In genomic region chr13:108063374-108064134, GRCm38 (mm10) we compare ENCODE assay signal across 20 mouse cellular contexts. TPM values are rescaled to one million over a fixed set of nuclear protein-coding genes. Genes with fewer than 3 reads are reported as not detected.
DNase-seq lines count a peak whose midpoint lies in the region; ATAC-seq and TF ChIP-seq lines count a peak whose summit lies in the region.
"Had no signal": no experiment of that assay in that cellular context is flagged by ENCODE, and none has a peak within 500 bp of the region (broad histone marks: within the 10 kb centered on the region; RNA-seq: fewer than 3 reads in every experiment).

No protein-coding gene starts in this region.

- WGBS in forebrain, embryonic 10.5 days, result 77% methylated on average over 11 of the region's 11 CpGs
- WGBS in forebrain, embryonic 16.5 days, result 66% methylated on average over 11 of the region's 11 CpGs
- WGBS in midbrain, embryonic 11.5 days, result 60% methylated on average over 11 of the region's 11 CpGs
- WGBS in midbrain, embryonic 16.5 days, result 52% methylated on average over 11 of the region's 11 CpGs
- WGBS in lung, postnatal 0 days, result 50% methylated on average over 11 of the region's 11 CpGs
- 56% methylated on average over 11 of the region's 11 CpGs for WGBS in stomach, postnatal 0 days

- no peak for ATAC-seq in forebrain, embryonic 16.5 days
- ATAC-seq in midbrain, embryonic 11.5 days (ENCODE audit: low FRiP score), result peak; percentile 51
- ATAC-seq in midbrain, embryonic 16.5 days, result no peak
- peak; percentile 84 for ATAC-seq in lung, postnatal 0 days
- ATAC-seq in stomach, postnatal 0 days (ENCODE audit: low FRiP score, low TSS enrichment), result no peak

- peak overlapping the region; percentile 44 for H3K27ac ChIP-seq in forebrain, embryonic 10.5 days
- no peak overlapping the region for H3K27ac ChIP-seq in forebrain, embryonic 16.5 days (ENCODE audit: low read length)
- H3K27ac ChIP-seq in midbrain, embryonic 11.5 days (ENCODE audit: low read depth, low read length), result peak overlapping the region; percentile 40
- no peak overlapping the region for H3K27ac ChIP-seq in midbrain, embryonic 16.5 days (ENCODE audit: low read length)
- H3K27ac ChIP-seq in lung, postnatal 0 days (ENCODE audit: low read length), result peak overlapping the region; percentile 54
- H3K27ac ChIP-seq in stomach, postnatal 0 days (replicated peaks), result no peak overlapping the region
- H3K27ac ChIP-seq: forebrain, embryonic 13.5 days; heart, embryonic 13.5 days; limb, embryonic 13.5 days; liver, embryonic 14.5 days had no signal

- H3K4me1 ChIP-seq in forebrain, embryonic 10.5 days, result peaks cover 41% of the 10 kb centered on the region
- H3K4me1 ChIP-seq in forebrain, embryonic 16.5 days (replicated peaks; ENCODE audit: control insufficient read depth, insufficient read depth, low read length), result peaks cover 13% of the 10 kb centered on the region
- H3K4me1 ChIP-seq in midbrain, embryonic 11.5 days (ENCODE audit: control insufficient read depth, insufficient read depth, low read length), result peaks cover 40% of the 10 kb centered on the region
- H3K4me1 ChIP-seq in midbrain, embryonic 16.5 days (ENCODE audit: control insufficient read depth, insufficient read depth, low read length), result peaks cover 10% of the 10 kb centered on the region; the same call in 1 of the 2 replicates
- no peaks in the 10 kb centered on the region for H3K4me1 ChIP-seq in lung, postnatal 0 days (ENCODE audit: insufficient read depth, low read depth, low read length)
- no peaks in the 10 kb centered on the region for H3K4me1 ChIP-seq in stomach, postnatal 0 days (replicated peaks; ENCODE audit: control insufficient read depth, insufficient read depth)
- H3K4me1 ChIP-seq: heart, embryonic 13.5 days had no signal

- no peaks in the 10 kb centered on the region for H3K36me3 ChIP-seq in forebrain, embryonic 10.5 days (replicated peaks)
- H3K36me3 ChIP-seq in forebrain, embryonic 16.5 days (ENCODE audit: control insufficient read depth, insufficient read depth), result no peaks in the 10 kb centered on the region
- H3K36me3 ChIP-seq in midbrain, embryonic 11.5 days (ENCODE audit: control insufficient read depth, insufficient read depth, low read length), result no peaks in the 10 kb centered on the region
- no peaks in the 10 kb centered on the region for H3K36me3 ChIP-seq in midbrain, embryonic 16.5 days (ENCODE audit: control insufficient read depth, insufficient read depth, low read length)
- no peaks in the 10 kb centered on the region for H3K36me3 ChIP-seq in lung, postnatal 0 days (ENCODE audit: insufficient read depth, low read length)
- H3K36me3 ChIP-seq in stomach, postnatal 0 days (ENCODE audit: control insufficient read depth, insufficient read depth, low read length), result no peaks in the 10 kb centered on the region
- H3K36me3 ChIP-seq: heart, embryonic 13.5 days; limb, embryonic 13.5 days had no signal

- no peak for DNase-seq in forebrain, embryonic 10.5 days (ENCODE audit: extremely low spot score, low spot score)
- peak; percentile 91 for DNase-seq in midbrain, embryonic 11.5 days (ENCODE audit: low spot score, missing footprints)
- peak; percentile 68 for DNase-seq in lung, postnatal 0 days (ENCODE audit: low spot score)
- no peak for DNase-seq in stomach, postnatal 0 days (ENCODE audit: low spot score)
- DNase-seq in layer of hippocampus, postnatal 14 days (ENCODE audit: low spot score in 2 of 2), result no peak
- DNase-seq in urinary bladder, postnatal 36 days (ENCODE audit: low spot score in 2 of 2), result no peak
- DNase-seq: adrenal gland, adult 8-10 months; cerebellum, postnatal 10 days; heart, postnatal 36 days; kidney, adult 11 months; kidney, postnatal 14 days; layer of hippocampus, adult 9-11 months; thymus, adult 18-20 months had no signal

- no peak for TF ChIP-seq EP300 in lung, postnatal 0 days (IDR thresholded peaks at IDR 0.05)
- TF ChIP-seq EP300 in stomach, postnatal 0 days (optimal IDR thresholded peaks at IDR 0.05), result no peak

- H3K9ac ChIP-seq in forebrain, embryonic 16.5 days (replicated peaks; ENCODE audit: low read depth, low read length), result no peak overlapping the region
- H3K9ac ChIP-seq in midbrain, embryonic 11.5 days (ENCODE audit: low read length), result peak overlapping the region; percentile 28
- no peak overlapping the region for H3K9ac ChIP-seq in midbrain, embryonic 16.5 days (ENCODE audit: low read depth, low read length)
- no peak overlapping the region for H3K9ac ChIP-seq in lung, postnatal 0 days (replicated peaks; ENCODE audit: low read depth)
- H3K9ac ChIP-seq in stomach, postnatal 0 days (ENCODE audit: low read length), result no peak overlapping the region
- H3K9ac ChIP-seq: forebrain, embryonic 13.5 days; heart, embryonic 13.5 days; limb, embryonic 13.5 days; liver, embryonic 14.5 days had no signal

- TF ChIP-seq CTCF in lung, postnatal 0 days (IDR thresholded peaks at IDR 0.05), result peak; percentile 28
- peak; percentile 40 for TF ChIP-seq CTCF in stomach, postnatal 0 days (IDR thresholded peaks at IDR 0.05; ENCODE audit: low read depth)

- peaks cover 26% of the 10 kb centered on the region for H3K27me3 ChIP-seq in forebrain, embryonic 10.5 days (ENCODE audit: poor library complexity, severe bottlenecking)
- H3K27me3 ChIP-seq in forebrain, embryonic 16.5 days (replicated peaks; ENCODE audit: control insufficient read depth, insufficient read depth, low read length), result no peaks in the 10 kb centered on the region
- no peaks in the 10 kb centered on the region for H3K27me3 ChIP-seq in midbrain, embryonic 11.5 days (ENCODE audit: control insufficient read depth, insufficient read depth, low read length)
- H3K27me3 ChIP-seq in midbrain, embryonic 16.5 days (ENCODE audit: control insufficient read depth, insufficient read depth, low read depth, low read length), result no peaks in the 10 kb centered on the region
- H3K27me3 ChIP-seq in lung, postnatal 0 days (replicated peaks; ENCODE audit: insufficient read depth, low read length), result no peaks in the 10 kb centered on the region
- H3K27me3 ChIP-seq in stomach, postnatal 0 days (ENCODE audit: control insufficient read depth, insufficient read depth, low read length), result no peaks in the 10 kb centered on the region
- H3K27me3 ChIP-seq: heart, embryonic 13.5 days; limb, embryonic 13.5 days; megakaryocyte, embryonic 14.5 days had no signal

- no peaks in the 10 kb centered on the region for H3K9me3 ChIP-seq in forebrain, embryonic 10.5 days
- no peaks in the 10 kb centered on the region for H3K9me3 ChIP-seq in forebrain, embryonic 16.5 days (ENCODE audit: control insufficient read depth, low read length)
- H3K9me3 ChIP-seq in midbrain, embryonic 11.5 days (ENCODE audit: control insufficient read depth, low read length), result no peaks in the 10 kb centered on the region
- no peaks in the 10 kb centered on the region for H3K9me3 ChIP-seq in midbrain, embryonic 16.5 days (replicated peaks; ENCODE audit: control insufficient read depth, low read length, poor library complexity, severe bottlenecking)
- H3K9me3 ChIP-seq in lung, postnatal 0 days (ENCODE audit: low read length), result no peaks in the 10 kb centered on the region
- H3K9me3 ChIP-seq in stomach, postnatal 0 days (ENCODE audit: control insufficient read depth, low read length), result no peaks in the 10 kb centered on the region
- H3K9me3 ChIP-seq: forebrain, embryonic 13.5 days; heart, embryonic 13.5 days; limb, embryonic 13.5 days; megakaryocyte, embryonic 14.5 days had no signal

- no peak overlapping the region for H3K4me3 ChIP-seq in forebrain, embryonic 10.5 days
- no peak overlapping the region for H3K4me3 ChIP-seq in forebrain, embryonic 16.5 days (replicated peaks; ENCODE audit: low read length)
- H3K4me3 ChIP-seq in midbrain, embryonic 11.5 days (ENCODE audit: low read depth, low read length), result no peak overlapping the region
- H3K4me3 ChIP-seq in midbrain, embryonic 16.5 days (ENCODE audit: low read depth, low read length), result no peak overlapping the region
- no peak overlapping the region for H3K4me3 ChIP-seq in lung, postnatal 0 days (ENCODE audit: low read depth, low read length)
- no peak overlapping the region for H3K4me3 ChIP-seq in stomach, postnatal 0 days (ENCODE audit: low read depth, low read length)
- H3K4me3 ChIP-seq: forebrain, embryonic 13.5 days; heart, embryonic 13.5 days; limb, embryonic 13.5 days; megakaryocyte, embryonic 14.5 days had no signal

- no peak overlapping the region for H3K4me2 ChIP-seq in forebrain, embryonic 16.5 days (ENCODE audit: low read length)
- H3K4me2 ChIP-seq in midbrain, embryonic 11.5 days, result no peak overlapping the region; the same call in 1 of the 2 replicates
- H3K4me2 ChIP-seq in midbrain, embryonic 16.5 days (ENCODE audit: low read length), result no peak overlapping the region
- H3K4me2 ChIP-seq in lung, postnatal 0 days (replicated peaks; ENCODE audit: low read depth, low read length), result no peak overlapping the region
- no peak overlapping the region for H3K4me2 ChIP-seq in stomach, postnatal 0 days (replicated peaks; ENCODE audit: low read depth)
- H3K4me2 ChIP-seq: forebrain, embryonic 13.5 days; heart, embryonic 13.5 days; limb, embryonic 13.5 days had no signal

RNA-seq across cellular contexts. Expression of gene Smim15, which starts 19.3 kb away (rescaled TPM):
- 56.0 and 56.5 TPM in 2 replicates for polyA plus RNA-seq in forebrain, embryonic 10.5 days (2016; fragmentation: Nextera tagmentation; extraction: Ambion mirVana)
- polyA plus RNA-seq in forebrain, embryonic 16.5 days (2015; fragmentation: Nextera tagmentation; extraction: Ambion mirVana), result 46.7 and 55.1 TPM in 2 replicates
- 72.9 and 76.9 TPM in 2 replicates for polyA plus RNA-seq in midbrain, embryonic 11.5 days (2014; fragmentation: Nextera tagmentation; extraction: Ambion mirVana)
- polyA plus RNA-seq in midbrain, embryonic 16.5 days (2015; fragmentation: Nextera tagmentation; extraction: Ambion mirVana), result 32.3 and 32.5 TPM in 2 replicates
- 65.7 and 68.2 TPM in 2 replicates for polyA plus RNA-seq in lung, postnatal 0 days (2015; fragmentation: Nextera tagmentation; extraction: Ambion mirVana)
- 46.5 and 49.2 TPM in 2 replicates for polyA plus RNA-seq in stomach, postnatal 0 days (2015; fragmentation: Nextera tagmentation; extraction: Ambion mirVana)
- 10 to 100 TPM; 50.5 to 54.2 TPM for total RNA-seq in layer of hippocampus, postnatal 14 days (2021)

Comparison
In these comparisons a context has a peak if more than half of its experiments do, and no peak if none do; other contexts are left out.
1. H3K27ac ChIP-seq: peak in forebrain, embryonic 10.5 days (single experiment), midbrain, embryonic 11.5 days (single experiment) and lung, postnatal 0 days (single experiment); none in forebrain, embryonic 16.5 days (single experiment), midbrain, embryonic 16.5 days (single experiment) and stomach, postnatal 0 days (single experiment).
2. ATAC-seq: peak in midbrain, embryonic 11.5 days (single experiment) and lung, postnatal 0 days (single experiment); none in forebrain, embryonic 16.5 days (single experiment), midbrain, embryonic 16.5 days (single experiment) and stomach, postnatal 0 days (single experiment).
3. DNase-seq: peak in midbrain, embryonic 11.5 days (single experiment) and lung, postnatal 0 days (single experiment); none in forebrain, embryonic 10.5 days (single experiment), stomach, postnatal 0 days (single experiment), layer of hippocampus, postnatal 14 days (0 of 2) and urinary bladder, postnatal 36 days (0 of 2).